Mouse (Mus musculus): Measurements from ENCODE around the gene Gigyf1. TPM values are rescaled to one million over a fixed set of nuclear protein-coding genes. Genes with fewer than 3 reads are reported as not detected.

Gigyf1 gene
- polyA plus RNA-seq, 1 experiment, result 42.0 TPM

GRCm38 (mm10) chr5:137532131-137532807, 13.9 kb downstream of the Gigyf1 start:
- H3K4me1 ChIP-seq (ENCODE audit: control insufficient read depth, insufficient read depth, low read length), result peaks cover 29% of the 10 kb centered on the region
- TF ChIP-seq POLR2A (IDR thresholded peaks at IDR 0.05; ENCODE audit: borderline replicate concordance, low read depth, low read length), result no peak
- 0 out of 2 replicates have a peak, but pooled peaks have one; percentile 15 for TF ChIP-seq CTCF (IDR thresholded peaks at IDR 0.05; ENCODE audit: low read depth, low read length)
- peak overlapping the region; percentile 86 for H3K4me3 ChIP-seq (ENCODE audit: insufficient read depth, low read length)
- H3K27ac ChIP-seq (ENCODE audit: insufficient read depth, low read depth, low read length), result peak overlapping the region; percentile 94

DNA sequence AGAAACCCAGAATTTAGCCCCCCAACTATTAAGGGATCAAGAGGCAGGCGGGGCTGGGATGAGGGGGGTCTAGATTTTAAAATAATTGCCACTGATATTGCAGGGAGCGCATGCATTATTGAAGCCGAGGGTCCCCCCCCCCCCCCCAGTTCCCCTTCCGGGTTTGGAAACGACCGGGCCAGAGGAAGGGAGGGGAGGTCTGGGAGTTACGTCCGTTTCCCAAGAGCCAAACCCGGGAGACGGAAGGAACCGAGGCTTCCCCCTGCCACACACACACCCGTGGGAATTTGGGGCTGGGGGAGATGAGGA, 14.4 kb downstream of the Gigyf1 start:
- Histone ChIP-seq H3K27ac (ENCODE audit: insufficient read depth, low read depth, low read length) (peak overlapping the region; percentile 94), H3K4me3 (ENCODE audit: insufficient read depth, low read length) (peak overlapping the region; percentile 86), H3K4me1 (ENCODE audit: control insufficient read depth, insufficient read depth, low read length) (peaks cover 33% of the 10 kb centered on the region)
- TF ChIP-seq POLR2A (IDR thresholded peaks at IDR 0.05; ENCODE audit: borderline replicate concordance, low read depth, low read length) (no peak), CTCF (IDR thresholded peaks at IDR 0.05; ENCODE audit: low read depth, low read length) (no peak)

DNA sequence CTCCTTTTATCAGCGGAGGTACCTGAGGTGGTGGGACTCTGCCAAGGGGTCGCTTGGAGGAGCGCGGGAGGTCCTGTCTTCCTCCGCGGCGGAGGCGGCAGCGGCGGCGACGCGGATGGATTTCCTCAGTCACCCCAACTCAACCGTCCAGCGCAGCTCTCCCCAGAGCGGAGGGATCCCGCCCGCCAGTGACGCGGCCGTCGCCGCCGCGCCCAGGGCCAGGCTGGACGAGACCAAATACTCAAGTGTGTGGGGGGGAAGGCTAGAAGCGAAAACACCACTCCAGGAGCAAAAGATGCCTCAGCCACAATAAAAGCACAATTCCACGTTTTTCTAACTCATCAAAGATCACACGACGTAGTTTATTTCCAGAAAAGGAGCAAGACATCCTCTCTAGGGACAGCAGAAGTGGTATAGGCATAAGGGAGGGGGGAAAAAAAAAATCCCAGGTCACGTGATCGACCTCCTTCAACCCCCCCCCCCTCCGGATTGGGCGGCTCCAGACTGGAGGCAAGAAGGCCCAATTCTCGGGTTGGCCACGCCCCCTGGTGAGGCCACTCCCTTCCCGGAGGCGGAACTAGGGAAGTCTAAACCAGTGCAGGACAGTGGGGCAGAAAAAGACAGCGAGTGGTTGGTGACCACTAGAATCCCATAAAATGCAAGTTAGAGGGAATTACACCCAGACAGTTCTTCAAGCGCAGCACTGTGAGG, 14.9 kb downstream of the Gigyf1 start, which contains the start of the genes Epo and Gnb2:
Gene Epo, minus strand, starts transcription at position 126 of the 711 bp plus-strand sequence.
Gene Gnb2, minus strand, starts transcription at position 394 of the 711 bp plus-strand sequence.
- H3K4me1 ChIP-seq (ENCODE audit: control insufficient read depth, insufficient read depth, low read length), result peaks cover 36% of the 10 kb centered on the region
- peak within 1 kb of the TSS; percentile 86 for H3K4me3 ChIP-seq (ENCODE audit: insufficient read depth, low read length)
- TF ChIP-seq POLR2A (IDR thresholded peaks at IDR 0.05; ENCODE audit: borderline replicate concordance, low read depth, low read length) (no peak), CTCF (IDR thresholded peaks at IDR 0.05; ENCODE audit: low read depth, low read length) (no peak)
- H3K27ac ChIP-seq (ENCODE audit: insufficient read depth, low read depth, low read length), result peak within 1 kb of the TSS; percentile 94

DNA sequence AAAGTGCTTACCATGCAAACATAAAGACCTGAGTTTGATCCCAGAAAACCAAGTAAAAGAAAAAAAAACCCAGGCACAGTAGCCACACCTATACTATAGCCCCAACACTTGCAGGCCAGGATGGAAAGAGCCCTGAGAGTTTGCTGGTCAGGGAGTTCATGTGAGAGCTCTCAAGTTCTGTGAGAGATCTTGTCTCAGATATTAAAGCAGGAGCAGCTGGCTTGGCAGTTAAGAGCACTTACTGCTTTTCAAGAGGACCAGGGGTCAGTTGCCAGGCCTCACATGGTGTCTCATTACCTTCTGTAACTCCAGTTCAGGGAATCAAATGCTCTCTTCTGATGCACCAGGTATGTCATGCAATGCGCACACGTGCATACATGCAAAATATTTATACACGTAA, 16.4 kb downstream of the Gigyf1 start:
- TF ChIP-seq CTCF (IDR thresholded peaks at IDR 0.05; ENCODE audit: low read depth, low read length) (no peak), POLR2A (IDR thresholded peaks at IDR 0.05; ENCODE audit: borderline replicate concordance, low read depth, low read length) (no peak)
- Histone ChIP-seq H3K4me1 (ENCODE audit: control insufficient read depth, insufficient read depth, low read length) (peaks cover 36% of the 10 kb centered on the region), H3K27ac (ENCODE audit: insufficient read depth, low read depth, low read length) (peak overlapping the region; percentile 43; the same call in 1 of the 2 replicates), H3K4me3 (ENCODE audit: insufficient read depth, low read length) (no peak overlapping the region)

- TF ChIP-seq POLR2A (IDR thresholded peaks at IDR 0.05; ENCODE audit: borderline replicate concordance, low read depth, low read length), result no peak
- TF ChIP-seq CTCF (IDR thresholded peaks at IDR 0.05; ENCODE audit: low read depth, low read length), result no peak
- peak overlapping the region; percentile 43 for H3K27ac ChIP-seq (ENCODE audit: insufficient read depth, low read depth, low read length)
- H3K4me3 ChIP-seq (ENCODE audit: insufficient read depth, low read length), result no peak overlapping the region
- H3K4me1 ChIP-seq (ENCODE audit: control insufficient read depth, insufficient read depth, low read length), result peaks cover 33% of the 10 kb centered on the region
These were observed 17.0 kb downstream of the Gigyf1 start for GRCm38 (mm10) chr5:137535318-137535717.

DNA sequence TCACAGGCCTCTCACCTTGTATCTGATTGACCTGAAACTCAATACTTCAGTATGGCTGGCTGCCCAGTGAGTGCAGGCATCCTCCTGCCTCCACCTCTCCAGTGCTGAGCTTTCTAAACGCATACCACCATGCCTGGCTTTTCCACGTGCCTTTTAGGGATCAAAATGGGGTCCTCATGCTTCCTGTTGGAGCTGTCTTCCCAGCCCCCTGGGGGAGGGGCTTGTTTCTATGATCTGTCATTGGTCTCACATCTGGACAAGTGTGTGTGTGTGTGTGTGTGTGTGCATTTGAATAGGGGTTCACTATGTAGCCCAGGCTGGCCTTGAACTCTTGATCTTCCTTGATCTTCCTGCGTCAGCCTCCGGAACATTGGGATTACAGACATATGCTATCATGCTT, 19.1 kb downstream of the Gigyf1 start:
- no peak overlapping the region for H3K27ac ChIP-seq (ENCODE audit: insufficient read depth, low read depth, low read length)
- TF ChIP-seq POLR2A (IDR thresholded peaks at IDR 0.05; ENCODE audit: borderline replicate concordance, low read depth, low read length) (no peak), CTCF (IDR thresholded peaks at IDR 0.05; ENCODE audit: low read depth, low read length) (no peak)

GRCm38 (mm10) chr5:137539291-137539801, 21.0 kb downstream of the Gigyf1 start:
- TF ChIP-seq CTCF (IDR thresholded peaks at IDR 0.05; ENCODE audit: low read depth, low read length), result no peak
- no peak for TF ChIP-seq POLR2A (IDR thresholded peaks at IDR 0.05; ENCODE audit: borderline replicate concordance, low read depth, low read length)
- Histone ChIP-seq H3K27ac (ENCODE audit: insufficient read depth, low read depth, low read length) (no peak overlapping the region), H3K4me3 (ENCODE audit: insufficient read depth, low read length) (no peak overlapping the region), H3K4me1 (ENCODE audit: control insufficient read depth, insufficient read depth, low read length) (peaks cover 28% of the 10 kb centered on the region)

More for the DNA sequence above, 19.1 kb downstream of the Gigyf1 start:
- no peak overlapping the region for H3K4me3 ChIP-seq (ENCODE audit: insufficient read depth, low read length)
- peaks cover 34% of the 10 kb centered on the region for H3K4me1 ChIP-seq (ENCODE audit: control insufficient read depth, insufficient read depth, low read length)

DNA sequence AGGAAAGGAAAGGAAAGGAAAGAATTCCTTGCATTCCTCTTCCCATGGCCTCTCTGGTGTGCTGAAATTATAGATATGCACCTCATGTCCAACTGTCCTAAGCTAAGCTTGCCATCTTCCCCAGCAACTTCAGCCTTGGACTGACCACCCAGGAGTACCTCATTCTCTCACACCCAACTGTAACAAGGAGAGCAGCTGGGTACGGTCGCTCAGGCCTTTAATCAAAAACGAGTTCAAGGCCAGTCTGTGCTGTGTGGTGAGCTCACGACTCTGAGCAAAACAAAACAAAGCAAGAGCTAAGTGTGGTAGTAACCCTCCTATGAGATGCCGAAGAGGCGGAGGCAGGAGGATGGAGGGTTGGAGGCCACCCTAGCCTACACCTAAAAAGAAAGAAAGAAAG, 22.6 kb downstream of the Gigyf1 start:
- H3K4me3 ChIP-seq (ENCODE audit: insufficient read depth, low read length), result no peak overlapping the region
- TF ChIP-seq CTCF (IDR thresholded peaks at IDR 0.05; ENCODE audit: low read depth, low read length), result no peak
- no peak for TF ChIP-seq POLR2A (IDR thresholded peaks at IDR 0.05; ENCODE audit: borderline replicate concordance, low read depth, low read length)
- H3K4me1 ChIP-seq (ENCODE audit: control insufficient read depth, insufficient read depth, low read length), result peaks cover 14% of the 10 kb centered on the region

GRCm38 (mm10) chr5:137541768-137542540, 23.6 kb downstream of the Gigyf1 start:
- H3K4me3 ChIP-seq (ENCODE audit: insufficient read depth, low read length), result no peak overlapping the region

More for the DNA sequence above, 22.6 kb downstream of the Gigyf1 start:
- H3K27ac ChIP-seq (ENCODE audit: insufficient read depth, low read depth, low read length), result no peak overlapping the region

More at GRCm38 (mm10) chr5:137541768-137542540, 23.6 kb downstream of the Gigyf1 start:
- TF ChIP-seq POLR2A (IDR thresholded peaks at IDR 0.05; ENCODE audit: borderline replicate concordance, low read depth, low read length), result no peak
- no peak for TF ChIP-seq CTCF (IDR thresholded peaks at IDR 0.05; ENCODE audit: low read depth, low read length)
- peaks cover 10% of the 10 kb centered on the region for H3K4me1 ChIP-seq (ENCODE audit: control insufficient read depth, insufficient read depth, low read length)
- H3K27ac ChIP-seq (ENCODE audit: insufficient read depth, low read depth, low read length), result no peak overlapping the region

Measured in bone marrow macrophage, adult 2 months (primary cell).